Mouse (Mus musculus) lung, postnatal 0 days (tissue): ENCODE measurements at regions not wholly inside any gene's neighbourhood (a gene's known extent, or its start where the extent isn't known, plus 50 kb on each side); places are given as distances from the start of the nearest gene placed in this dataset.

Experiments
- CTCF ChIP-seq: IDR thresholded peaks from 2 replicates; pipeline ENCODE4 v1.5.1; 2016; ENCODE audit warnings: antibody characterized with exemption, mild to moderate bottlenecking
- EP300 ChIP-seq: IDR thresholded peaks from 2 replicates; pipeline ENCODE4 v1.6.1; 2016; ENCODE audit warnings: antibody characterized with exemption, mild to moderate bottlenecking, control low read depth

GRCm38 (mm10) chr1:184576527-184576926, 155.9 kb downstream of the Hlx start:
- no peak for TF ChIP-seq EP300
- no peak for TF ChIP-seq CTCF
